Mouse (Mus musculus) embryonic facial prominence, embryonic 11.5 days (tissue): ENCODE measurements at regions not wholly inside any gene's neighbourhood (a gene's known extent, or its start where the extent isn't known, plus 50 kb on each side); places are given as distances from the start of the nearest gene placed in this dataset.

Source experiments
- ATAC-seq: fragments of 200-750 bp; cut with Nextera tagmentation; replicated peaks from 2 replicates; pipeline ENCODE4 v1.8.0; 2017; ENCODE audit warnings: low read depth; ENCODE audit not compliant: insufficient number of reproducible peaks, low FRiP score, low TSS enrichment
- DNase-seq: peaks from one replicate; pipeline ENCODE4 v3.0.0-alpha.2; 2015; ENCODE audit warnings: low spot score
- H3K27ac ChIP-seq: fragments of 300-500 bp; sonication (generic); replicated peaks from 2 replicates; pipeline ENCODE4 v1.5.1; 2014; ENCODE audit warnings: mild to moderate bottlenecking, low read depth, low read length, control low read depth
- H3K27me3 ChIP-seq: fragments of 300-500 bp; sonication (generic); 2 replicates; pipeline ENCODE4 v1.6.1; 2014; ENCODE audit warnings: mild to moderate bottlenecking, low read length, moderate library complexity, mixed read lengths; ENCODE audit not compliant: control insufficient read depth, insufficient read depth
- H3K36me3 ChIP-seq: fragments of 300-500 bp; sonication (generic); replicated peaks from 2 replicates; pipeline ENCODE4 v1.6.1; 2014; ENCODE audit warnings: low read depth, mild to moderate bottlenecking, low read length, moderate library complexity, mixed read lengths; ENCODE audit not compliant: control insufficient read depth, insufficient read depth
- H3K4me1 ChIP-seq: fragments of 300-500 bp; sonication (generic); 2 replicates; pipeline ENCODE4 v1.6.1; 2014; ENCODE audit warnings: low read length, mixed read lengths; ENCODE audit not compliant: control insufficient read depth, insufficient read depth
- H3K4me2 ChIP-seq: fragments of 300-500 bp; sonication (generic); 2 replicates; pipeline ENCODE4 v1.6.1; 2014; ENCODE audit warnings: low read depth, mild to moderate bottlenecking, control low read depth, low read length, moderate library complexity
- H3K4me3 ChIP-seq: fragments of 300-500 bp; sonication (generic); 2 replicates; pipeline ENCODE4 v1.5.1; 2014; ENCODE audit warnings: low read depth, low read length, control low read depth
- H3K9ac ChIP-seq: fragments of 300-500 bp; sonication (generic); replicated peaks from 2 replicates; pipeline ENCODE4 v1.6.1; 2014; ENCODE audit warnings: mild to moderate bottlenecking, control low read depth, low read length
- H3K9me3 ChIP-seq: fragments of 300-500 bp; sonication (generic); replicated peaks from 2 replicates; pipeline ENCODE4 v1.6.1; 2016; ENCODE audit warnings: mild to moderate bottlenecking, low read length, inconsistent platforms, mixed read lengths; ENCODE audit not compliant: control insufficient read depth
- WGBS: fragments of 180-500 bp; shearing (Covaris S2); extraction: QIAGEN DNeasy Blood & Tissue Kit; methylation state at CpG from one replicate; pipeline ENCODE4 v1.1.7; 2014; 5-methylcytosine and 5-hydroxymethylcytosine counted together

DNA sequence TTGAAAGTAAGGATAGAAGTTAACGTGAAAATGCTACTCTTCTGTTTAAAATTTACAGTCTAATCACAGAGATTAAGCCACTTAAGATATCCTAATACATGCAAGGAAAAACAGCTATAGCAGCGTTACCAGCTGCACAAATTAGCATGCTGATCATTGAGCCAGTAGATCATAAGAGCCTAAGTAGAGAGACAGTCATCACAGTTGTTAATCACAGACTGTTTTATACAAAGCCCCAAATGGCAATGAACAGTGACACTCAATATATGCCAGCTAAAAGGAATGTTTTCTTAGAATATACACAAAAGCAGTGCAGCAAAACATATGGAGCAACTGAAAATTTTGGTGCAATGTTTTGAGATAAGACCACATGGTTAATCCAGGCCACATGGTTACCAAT, 64.7 kb upstream of the Ppp1r3a start:
- WGBS = 72% methylated on average over 2 of the region's 2 CpGs
- no peak for ATAC-seq
- Histone ChIP-seq H3K4me3 (no peak overlapping the region), H3K4me2 (no peak overlapping the region), H3K36me3 (no peaks in the 10 kb centered on the region), H3K9ac (no peak overlapping the region), H3K27ac (no peak overlapping the region), H3K27me3 (no peaks in the 10 kb centered on the region), H3K4me1 (no peaks in the 10 kb centered on the region), H3K9me3 (no peaks in the 10 kb centered on the region)
- DNase-seq = no peak

DNA sequence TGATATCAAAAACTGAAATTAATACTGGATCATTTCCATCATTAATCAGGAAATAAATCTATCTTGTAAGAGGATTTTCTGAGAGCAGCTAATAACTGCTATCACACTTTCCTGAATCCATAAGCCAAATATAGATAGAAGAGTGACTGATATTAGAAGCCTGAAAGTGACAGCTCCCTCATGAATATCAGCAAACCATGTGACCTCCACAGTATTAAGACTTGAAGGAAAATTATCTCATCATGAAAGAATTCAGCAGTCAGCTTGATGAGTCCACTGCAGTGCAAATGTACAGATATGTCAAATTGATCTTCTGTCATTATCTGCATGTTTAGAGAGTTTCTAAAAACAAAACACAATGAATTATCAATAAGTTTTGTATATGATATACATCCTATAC, 69.7 kb upstream of the Ppp1r3a start:
- DNase-seq (no peak), ATAC-seq (no peak)
- H3K4me1 ChIP-seq = no peaks in the 10 kb centered on the region
- H3K4me2 ChIP-seq = no peak overlapping the region
- H3K9me3 ChIP-seq = no peaks in the 10 kb centered on the region
- no peak overlapping the region for H3K4me3 ChIP-seq
- no peaks in the 10 kb centered on the region for H3K27me3 ChIP-seq
- no peaks in the 10 kb centered on the region for H3K36me3 ChIP-seq
- H3K9ac ChIP-seq = no peak overlapping the region
- no peak overlapping the region for H3K27ac ChIP-seq

DNA sequence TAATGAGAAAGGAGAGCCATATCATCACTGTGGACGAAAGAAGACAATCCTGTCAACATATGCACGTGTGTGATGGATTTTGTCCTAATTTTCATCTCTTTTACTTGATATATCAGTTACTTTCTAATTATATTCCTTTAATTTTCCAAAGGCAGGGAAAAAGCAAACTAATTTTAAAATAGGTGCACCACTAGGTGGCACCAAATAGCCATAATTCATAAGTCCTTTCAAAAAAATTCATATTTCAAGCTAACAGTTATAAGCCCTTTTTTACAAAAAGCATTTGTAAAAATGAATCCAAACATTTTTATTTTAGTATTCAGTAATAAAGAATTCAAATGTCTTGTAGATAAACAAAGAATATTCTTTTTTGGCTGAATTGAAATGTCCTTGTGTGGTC, 62.2 kb upstream of the Foxp2 start:
- Histone ChIP-seq H3K27me3 (no peaks in the 10 kb centered on the region), H3K9ac (no peak overlapping the region), H3K4me3 (no peak overlapping the region), H3K27ac (no peak overlapping the region), H3K4me1 (no peaks in the 10 kb centered on the region), H3K4me2 (no peak overlapping the region), H3K36me3 (no peaks in the 10 kb centered on the region), H3K9me3 (no peaks in the 10 kb centered on the region)
- DNase-seq = peak; percentile 54
- no peak for ATAC-seq
- 11% methylated on average over 2 of the region's 2 CpGs for WGBS
